Mouse (Mus musculus) adrenal gland, postnatal 14 days (tissue): ENCODE measurements around the gene Gna11. TPM values are rescaled to one million over a fixed set of nuclear protein-coding genes. Genes with fewer than 3 reads are reported as not detected.

Source experiments
- DNase-seq: peaks from one replicate; pipeline ENCODE4 v3.0.0; 2021; ENCODE audit warnings: mixed read lengths
- total RNA-seq: library from RNA; stranded (reverse); gene quantifications from 2 replicates; pipeline ENCODE4 v1.2.3, GENCODE M21; 2021

Gna11 gene
- total RNA-seq, 1 experiment from 2014 or later: 65.0 TPM

DNA sequence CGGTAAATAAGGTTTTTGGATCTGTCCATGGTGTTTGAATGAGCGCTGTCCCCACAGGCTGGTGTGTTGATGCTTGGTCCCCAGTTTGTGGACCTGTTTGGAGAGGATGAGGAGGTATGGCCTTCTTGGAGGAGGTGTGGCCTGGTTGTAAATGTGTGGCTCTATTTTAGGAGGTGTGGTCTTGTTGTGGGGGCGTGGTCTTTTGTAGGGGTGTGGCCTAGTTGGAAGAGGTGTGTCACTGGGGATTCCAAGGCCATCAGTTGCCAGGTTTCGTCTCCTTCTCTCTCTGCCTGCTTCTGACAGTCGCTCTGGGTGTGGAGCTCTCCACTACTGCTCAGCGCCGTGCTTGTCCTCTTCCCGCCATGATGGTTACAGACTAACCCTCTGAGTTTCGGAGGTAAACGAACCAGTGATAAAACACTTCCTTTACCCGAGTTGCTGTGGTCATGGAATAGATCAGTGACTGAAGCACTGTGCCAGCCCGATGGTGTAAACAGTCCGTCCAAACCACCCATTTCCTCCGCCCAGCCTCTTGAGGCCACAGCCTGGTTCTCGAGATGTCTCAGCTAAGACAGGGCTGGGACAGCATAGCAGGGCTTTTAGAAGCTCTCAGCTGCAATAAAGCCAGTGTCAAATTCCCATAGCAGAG lies 39.9 kb downstream of the Gna11 start:
- no peak for DNase-seq

DNA sequence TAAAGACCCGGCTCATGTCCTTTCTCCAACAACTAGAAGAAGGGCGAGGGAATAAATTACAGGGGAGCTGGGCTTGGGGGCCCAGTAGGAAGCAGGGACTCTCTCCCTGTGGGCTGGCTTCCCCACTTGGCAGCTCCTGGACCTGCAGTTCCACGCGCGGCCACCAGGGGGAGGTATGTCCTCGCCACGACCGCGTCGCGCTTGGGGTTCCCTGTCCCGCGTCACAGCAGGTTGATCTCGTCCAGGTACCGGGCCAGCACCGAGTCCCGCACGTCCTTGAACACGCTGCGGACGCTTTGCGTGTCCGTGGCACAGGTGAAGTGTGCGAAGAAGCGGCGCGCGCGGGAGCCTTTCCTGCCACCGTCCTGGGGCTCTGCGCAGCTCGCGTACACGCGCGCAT lies 42.3 kb downstream of the Gna11 start:
- peak; percentile 94 for DNase-seq

DNA sequence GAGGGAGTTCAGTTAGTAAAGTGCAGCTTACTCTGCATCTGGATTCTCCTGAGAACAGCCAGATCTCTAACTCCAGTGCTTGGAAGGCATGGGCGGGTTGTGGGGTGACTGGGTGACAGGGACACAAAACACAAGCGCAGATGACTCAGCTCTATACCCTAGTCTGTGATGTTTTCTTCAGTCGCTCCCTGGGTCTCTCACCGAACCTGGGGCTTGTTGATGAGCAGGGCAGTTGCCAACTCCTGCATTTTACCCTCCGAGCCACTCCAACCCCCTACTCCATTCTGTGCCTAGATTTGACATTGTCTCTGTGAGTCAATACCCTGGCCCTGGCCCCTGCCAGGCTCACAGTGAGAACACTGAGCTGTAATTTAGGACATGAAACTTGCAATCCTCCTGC lies 43.1 kb downstream of the Gna11 start:
- no peak for DNase-seq

DNA sequence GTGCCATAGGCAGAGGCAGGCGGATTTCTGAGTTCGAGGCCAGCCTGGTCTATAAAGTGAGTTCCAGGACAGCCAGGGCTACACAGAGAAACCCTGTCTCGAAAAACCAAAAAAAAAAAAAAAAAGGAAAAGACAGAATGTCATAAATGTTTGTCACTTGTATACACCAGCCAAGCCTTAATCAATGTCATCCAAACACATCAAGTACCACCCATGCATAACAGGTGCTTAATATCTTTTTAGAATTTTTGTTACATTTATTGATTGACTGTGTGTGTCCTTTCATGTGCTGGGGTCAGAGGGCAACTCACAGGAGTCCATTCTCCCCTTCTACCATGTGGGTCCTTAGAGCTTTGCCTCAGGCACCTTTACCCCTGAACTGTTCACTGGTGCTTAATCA lies 45.0 kb downstream of the Gna11 start, which contains the start of gene S1pr4:
Gene S1pr4, minus strand, starts transcription at position 101 of the 400 bp plus-strand sequence.
- no peak for DNase-seq

DNA sequence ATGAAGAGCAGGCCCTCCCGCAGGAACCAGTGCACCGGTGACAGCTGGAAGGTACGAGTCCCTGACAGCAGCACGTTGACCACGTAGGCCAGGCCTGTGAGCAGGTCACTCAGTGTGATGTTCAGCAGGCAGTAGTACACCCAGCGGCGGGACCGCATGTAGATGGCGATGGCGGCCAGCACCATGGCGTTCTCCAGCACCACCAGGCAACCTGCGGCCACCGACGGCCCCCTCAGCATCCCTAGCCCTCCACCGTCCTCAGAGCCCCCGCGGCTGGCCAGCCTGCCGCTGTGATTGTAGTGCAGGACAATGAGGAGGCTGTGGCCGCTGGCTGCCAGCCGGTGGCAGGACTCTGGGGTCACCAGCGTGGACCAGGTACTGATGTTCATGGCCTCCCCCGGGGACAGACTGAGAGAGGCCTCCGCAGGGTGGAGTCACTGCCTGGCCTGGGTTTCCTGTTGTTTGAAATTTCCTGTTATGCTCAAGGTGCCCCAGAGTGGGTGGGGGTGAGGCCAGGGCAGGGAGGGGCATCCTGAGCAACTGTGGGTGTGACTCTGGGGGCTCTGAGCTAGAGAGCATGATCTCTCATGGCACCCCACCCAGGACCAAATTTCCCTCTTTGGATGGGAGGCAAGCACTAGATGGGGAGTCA lies 45.6 kb downstream of the Gna11 start:
- peak; percentile 58 for DNase-seq

- no peak for DNase-seq
These were observed 46.4 kb downstream of the Gna11 start for GRCm38 (mm10) chr10:81498316-81499249.

- DNase-seq: no peak
These were observed 47.4 kb downstream of the Gna11 start for GRCm38 (mm10) chr10:81497401-81498270.

DNA sequence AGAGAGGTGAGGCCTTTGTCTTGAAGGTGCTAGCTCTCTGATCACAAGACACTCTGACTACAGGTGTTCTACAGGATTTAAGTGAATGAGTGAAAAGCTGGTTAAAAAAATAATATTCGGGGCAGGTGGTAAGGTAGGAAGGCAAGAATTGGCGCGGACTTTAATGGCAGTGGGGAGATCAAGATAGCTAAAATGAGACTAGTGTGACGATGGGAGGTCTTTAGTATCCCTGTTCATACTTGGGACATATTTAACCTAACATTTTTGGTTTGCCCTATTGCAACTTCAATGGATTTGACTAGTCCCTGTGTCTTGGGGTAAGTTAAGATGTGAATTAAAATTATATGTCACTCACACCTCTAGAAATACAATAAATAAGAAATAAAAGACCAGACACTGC lies 48.0 kb downstream of the Gna11 start:
- no peak for DNase-seq

- peak; percentile 98 for DNase-seq
These were observed 48.6 kb downstream of the Gna11 start, which contains the start of gene Ncln for GRCm38 (mm10) chr10:81496264-81496901. TSS of gene Ncln (minus strand) at chr10:81496392.

GRCm38 (mm10) chr10:81495616-81496263 lies 49.2 kb downstream of the Gna11 start:
- peak; percentile 48 for DNase-seq

DNA sequence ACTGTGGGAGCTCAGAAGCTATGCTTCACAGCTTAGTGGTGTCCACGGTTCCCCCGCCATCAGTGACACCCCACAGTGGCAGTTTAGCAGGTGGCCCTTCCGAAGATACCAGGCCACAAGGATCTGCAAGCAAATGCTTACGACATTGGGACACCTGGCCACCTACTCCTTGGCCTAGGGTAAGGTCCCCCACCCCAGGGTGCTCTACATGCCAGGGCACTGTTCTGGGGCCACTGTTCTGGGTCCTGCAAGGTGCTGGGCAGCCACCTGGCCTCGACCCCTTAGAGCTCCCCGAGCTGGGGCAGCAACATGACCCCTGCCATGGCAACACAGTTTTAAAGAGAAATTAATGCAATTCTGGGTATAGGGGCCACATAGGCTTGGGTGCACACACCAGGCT lies 49.8 kb downstream of the Gna11 start:
- no peak for DNase-seq

GRCm38 (mm10) chr10:81494260-81495041 lies 50.5 kb downstream of the Gna11 start:
- DNase-seq: peak; percentile 34

- DNase-seq: no peak
These were observed 51.3 kb downstream of the Gna11 start for GRCm38 (mm10) chr10:81493601-81494220.

- DNase-seq: no peak
These were observed 52.3 kb downstream of the Gna11 start for GRCm38 (mm10) chr10:81492606-81493240.

DNA sequence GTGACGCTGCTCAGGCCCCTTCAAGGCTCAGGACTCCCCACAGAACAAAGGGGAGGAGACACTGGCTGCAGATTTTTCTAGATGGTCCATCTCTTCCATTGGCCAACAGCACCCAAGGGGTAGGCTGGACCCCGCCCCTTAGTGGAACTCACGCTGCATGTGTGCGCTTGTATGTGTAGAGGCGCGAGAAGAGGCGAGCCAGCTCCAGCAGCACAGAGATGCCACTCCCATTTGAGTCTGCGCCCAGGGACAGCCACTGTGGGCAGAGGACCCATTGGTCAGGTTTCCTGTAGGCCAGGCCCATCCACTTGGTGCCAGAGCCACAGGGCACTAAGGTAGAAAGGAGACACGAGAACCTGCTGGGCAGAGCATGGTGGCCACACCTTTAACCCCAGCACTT lies 54.0 kb downstream of the Gna11 start:
- no peak for DNase-seq

DNA sequence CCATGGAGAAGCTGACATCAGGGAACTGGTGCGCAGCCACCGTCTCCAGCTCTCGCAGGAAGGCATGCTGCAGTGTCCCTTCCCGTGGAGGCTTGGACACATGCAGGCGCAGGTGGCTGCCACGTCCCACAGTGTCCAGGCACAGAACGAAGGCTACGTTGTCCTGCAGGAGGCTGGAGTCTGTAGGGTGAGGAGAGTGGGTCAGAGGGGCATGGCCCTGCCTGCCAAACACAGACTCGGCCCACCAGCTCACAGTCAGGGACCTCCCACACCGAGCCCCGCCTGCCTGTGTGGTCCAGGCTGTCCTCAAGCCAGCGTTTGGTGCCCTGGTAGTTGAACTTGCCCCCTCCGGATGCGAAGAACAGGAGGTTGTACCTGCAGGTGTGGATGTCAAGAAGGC lies 55.0 kb downstream of the Gna11 start:
- DNase-seq: no peak

- DNase-seq: no peak
These were observed 56.9 kb downstream of the Gna11 start for GRCm38 (mm10) chr10:81488081-81488480.

GRCm38 (mm10) chr10:81486496-81486895 lies 58.5 kb downstream of the Gna11 start:
- DNase-seq: no peak

GRCm38 (mm10) chr10:81485479-81486018 lies 59.4 kb downstream of the Gna11 start:
- no peak for DNase-seq
